Mouse (Mus musculus) T-cell, adult 66 days (primary cell): ENCODE data around the gene Esyt1. TPM values are rescaled to one million over a fixed set of nuclear protein-coding genes. Genes with fewer than 3 reads are reported as not detected.

ENCODE experiments used
- total RNA-seq, 2 experiments: library from RNA; stranded (reverse); gene quantifications; 3 replicates in 1 of 2; 4 replicates in 1 of 2; pipeline ENCODE4 v1.2.4; 2023

The Esyt1 gene
- 100 to 1,000 TPM; 294 to 296 TPM for total RNA-seq

GRCm38 (mm10) chr10:128525671-128526308 is at the start of gene Esyt1:
Gene Esyt1 (minus strand): TSS chr10:128525871.

DNA sequence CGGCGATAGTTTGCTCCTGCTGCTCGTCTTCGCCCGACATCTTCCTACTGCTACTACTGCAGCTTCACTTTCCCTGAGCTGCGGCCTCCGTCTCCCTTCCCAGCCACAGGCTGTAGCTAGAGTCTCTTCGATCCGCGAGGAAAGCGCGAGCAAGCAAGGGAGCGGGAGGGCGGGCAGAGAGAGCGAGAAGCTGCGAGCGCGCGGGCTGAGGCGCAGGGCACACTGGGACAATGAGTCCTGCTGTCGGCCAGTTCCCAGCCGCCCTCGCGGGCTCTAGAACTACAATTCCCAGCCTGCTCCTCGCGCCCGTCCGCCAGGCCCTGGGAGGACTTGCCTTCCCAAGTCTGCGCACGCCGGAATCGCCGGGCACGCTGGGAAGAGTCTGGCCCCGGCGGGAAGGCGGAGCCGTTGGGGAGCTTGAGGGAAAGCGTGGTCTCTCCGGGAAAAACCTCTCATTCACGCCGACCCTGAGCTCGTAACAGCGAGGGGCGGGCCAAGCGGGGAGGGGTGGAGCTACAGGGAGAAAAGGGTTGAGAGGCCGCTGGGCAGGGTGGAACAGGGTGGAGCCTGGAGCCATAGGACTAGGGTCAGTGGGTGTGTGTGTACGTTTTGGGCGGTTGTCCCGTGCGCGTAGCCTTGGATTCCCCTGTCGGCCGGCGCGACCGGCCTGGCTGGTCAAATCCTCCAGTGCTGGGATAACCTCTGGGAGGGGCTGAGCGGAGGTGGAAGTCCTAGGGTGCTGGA is 40.3 kb upstream of the Esyt1 start, which contains the start of gene Pa2g4:
TSS of gene Pa2g4 (minus strand) at position 200 of the 744 bp plus-strand sequence.

GRCm38 (mm10) chr10:128548947-128549681 is 23.4 kb upstream of the Esyt1 start, which contains the start of gene Rpl41:
Gene Rpl41 (minus strand): TSS chr10:128549305.

GRCm38 (mm10) chr10:128547361-128548032 is 21.8 kb upstream of the Esyt1 start, which contains the start of gene Zc3h10:
Gene Zc3h10 (minus strand): TSS chr10:128547774.

DNA sequence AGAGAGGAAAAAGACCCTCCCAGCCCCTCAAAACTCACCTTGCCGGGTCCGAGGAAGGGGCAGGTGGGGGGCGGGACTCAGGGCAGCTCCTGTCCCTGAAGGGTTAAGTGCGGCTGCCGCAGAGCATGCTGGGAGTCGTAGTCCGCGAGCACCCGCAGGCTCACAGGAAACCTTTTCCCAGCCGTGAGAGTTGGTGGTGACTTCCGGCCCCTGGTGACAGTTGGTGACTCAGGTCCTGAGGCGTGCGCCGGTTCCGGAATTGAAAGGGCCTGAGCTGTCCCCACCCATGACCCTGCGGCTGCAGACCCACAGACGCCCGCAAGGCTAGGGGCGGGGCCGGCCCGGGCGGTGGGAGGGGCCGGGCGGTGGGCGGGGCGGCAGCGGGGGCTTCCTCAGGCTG is 27.1 kb downstream of the Esyt1 start, which contains the start of gene Myl6b:
TSS of gene Myl6b (minus strand) at position 96 of the 400 bp plus-strand sequence.

DNA sequence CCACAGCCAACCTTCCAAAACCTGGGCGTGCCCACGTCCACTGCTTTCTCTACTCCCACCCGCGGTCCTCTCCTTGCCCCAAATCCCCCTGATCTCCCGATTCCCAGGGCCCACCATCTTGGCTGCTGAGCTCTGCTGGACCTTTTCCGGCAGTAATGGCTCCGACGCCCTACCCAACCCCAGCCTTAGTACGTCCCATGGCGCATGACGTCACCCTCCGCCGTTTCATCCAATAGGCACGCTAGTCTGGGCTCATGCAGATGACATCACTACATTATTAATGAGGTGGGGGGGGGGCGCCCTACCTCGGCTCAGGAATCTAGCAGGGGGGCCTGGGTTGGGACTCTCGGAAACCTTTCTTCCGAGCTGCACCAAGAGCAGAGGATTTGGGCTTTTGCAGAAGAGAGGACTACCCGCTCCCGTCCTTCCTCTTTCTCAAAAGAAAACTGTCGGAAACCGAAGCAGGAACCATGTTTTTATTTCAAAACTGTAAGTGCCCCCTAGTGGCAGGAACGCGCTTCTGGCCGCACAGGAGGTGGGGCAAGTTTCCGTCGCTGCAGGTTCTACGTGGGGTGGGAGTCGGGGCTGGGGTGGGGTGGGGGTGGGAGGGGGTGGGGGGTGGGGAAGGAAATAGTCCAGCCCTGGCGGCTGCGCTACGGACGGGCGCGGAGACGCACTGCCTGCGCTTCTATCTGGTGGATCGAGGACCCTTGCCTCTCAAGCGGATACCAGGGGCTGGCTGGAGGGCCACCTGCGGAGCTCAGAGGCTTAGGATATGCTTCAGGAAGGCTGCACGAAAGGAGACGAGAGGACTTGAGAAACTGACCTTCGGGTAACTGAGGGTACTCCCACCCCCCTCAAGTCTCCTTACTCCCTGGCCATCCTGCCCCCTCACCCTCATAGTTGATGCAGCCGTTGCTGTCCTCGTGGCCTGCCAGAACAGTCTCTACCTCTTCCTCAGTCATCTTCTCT is 31.7 kb downstream of the Esyt1 start, which contains the start of gene Myl6:
TSS of gene Myl6 (minus strand) at position 451 of the 972 bp plus-strand sequence.

Other genes starting within 250 kb of the Esyt1 start
- gene Il23a, start 227.1 kb downstream of the Esyt1 start, total RNA-seq: not detected
- gene Pan2, start 222.5 kb downstream of the Esyt1 start, total RNA-seq: 10 to 100 TPM; 41.8 to 43.8 TPM
- 10 to 100 TPM; 24.5 to 37.2 TPM for gene Cnpy2, start 203.4 kb downstream of the Esyt1 start, total RNA-seq
- gene Cs, start 188.1 kb downstream of the Esyt1 start, total RNA-seq: 10 to 100 TPM; 90.5 to 96.7 TPM
- 10 to 100 TPM; 20.9 to 30.1 TPM for gene Coq10a, start 156.9 kb downstream of the Esyt1 start, total RNA-seq
- 10 to 100 TPM; 56.8 to 58.4 TPM for gene Ankrd52, start 148.8 kb downstream of the Esyt1 start, total RNA-seq
- not detected for gene Slc39a5, start 124.6 kb downstream of the Esyt1 start, total RNA-seq
- 10 to 100 TPM; 45.8 to 50.9 TPM for gene Nabp2, start 114.4 kb downstream of the Esyt1 start, total RNA-seq
- 10 to 100 TPM; 29.6 to 33.1 TPM for gene Rnf41, start 114.2 kb downstream of the Esyt1 start, total RNA-seq
- 100 to 1,000 TPM; 140 to 150 TPM for gene Smarcc2, start 66.6 kb downstream of the Esyt1 start, total RNA-seq
- gene Myl6, start 31.7 kb downstream of the Esyt1 start, total RNA-seq: 100 to 1,000 TPM; 743 to 795 TPM
- under 1 TPM in 1 of 2 experiments, not detected in 1; 0.55 TPM for gene Myl6b, start 27.2 kb downstream of the Esyt1 start, total RNA-seq
- gene Zc3h10, start 21.9 kb upstream of the Esyt1 start, total RNA-seq: 10 to 100 TPM; 30.2 to 32.5 TPM
- 1,000 to 10,000 TPM; 4,550 to 4,559 TPM for gene Rpl41, start 23.4 kb upstream of the Esyt1 start, total RNA-seq
- 10 to 100 TPM; 77.4 to 82.8 TPM for gene Pa2g4, start 40.1 kb upstream of the Esyt1 start, total RNA-seq
- 1 to 10 TPM in 1 of 2 experiments, under 1 TPM in 1; 0.89 to 1.2 TPM for gene Erbb3, start 63.8 kb upstream of the Esyt1 start, total RNA-seq
- 1,000 to 10,000 TPM; 1,408 to 1,573 TPM for gene Rps26, start 100.9 kb upstream of the Esyt1 start, total RNA-seq
- 10 to 100 TPM in 1 of 2 experiments, 1 to 10 TPM in 1; 9.4 to 11.5 TPM for gene Ikzf4, start 120.1 kb upstream of the Esyt1 start, total RNA-seq
- 10 to 100 TPM; 10.5 to 14.2 TPM for gene Suox, start 148.2 kb upstream of the Esyt1 start, total RNA-seq
- 10 to 100 TPM; 40.9 to 46.5 TPM for gene Rab5b, start 170.4 kb upstream of the Esyt1 start, total RNA-seq
- under 1 TPM in 1 of 2 experiments, not detected in 1; 0.58 TPM for gene Pmel, start 178.3 kb upstream of the Esyt1 start, total RNA-seq
- 10 to 100 TPM; 31.2 to 34.3 TPM for gene Cdk2, start 179.2 kb upstream of the Esyt1 start, total RNA-seq
- gene Dgka, start 219.0 kb upstream of the Esyt1 start, total RNA-seq: 100 to 1,000 TPM; 809 to 875 TPM
- 10 to 100 TPM; 71.3 to 84.9 TPM for gene Pym1, start 222.0 kb upstream of the Esyt1 start, total RNA-seq